Mouse (Mus musculus) heart, postnatal 10 days (tissue): Measurements from ENCODE around the gene Tmem62. TPM values are rescaled to one million over a fixed set of nuclear protein-coding genes. Genes with fewer than 3 reads are reported as not detected.
A peak's percentile ranks its signal among the peaks of the same experiment; 100 is the strongest.
"Not testable (repeated sequence)": the region's sequence is repeated elsewhere in the genome, so short reads cannot be mapped to it uniquely, and the experiment has no call there.

Experiments used
- DNase-seq, 2 experiments: peaks; one replicate each; pipeline ENCODE4 v3.0.0; 2021
- intact Hi-C: fragments of 180-260 bp; cut with DNase I; formaldehyde crosslinking; loops from one replicate; pipeline ENCODE4 v1.15.1; 2025
- total RNA-seq, 2 experiments: library from RNA; stranded (reverse); gene quantifications; 2 replicates each; pipeline ENCODE4 v1.2.3; 2021

Gene Tmem62
- total RNA-seq, result 1 to 10 TPM; 3.3 to 5.0 TPM

- DNase-seq, result peak; percentile 74 to 77
- intact Hi-C loops, result loop anchor here (5.0 kb wide), 1 partner anchor 125 kb away; no protein-coding TSS in a partner anchor
Observed at GRCm38 (mm10) chr2:120976990-120977925, at the start of gene Tmem62. TSS of gene Tmem62 (plus strand) at chr2:120977017.

DNA sequence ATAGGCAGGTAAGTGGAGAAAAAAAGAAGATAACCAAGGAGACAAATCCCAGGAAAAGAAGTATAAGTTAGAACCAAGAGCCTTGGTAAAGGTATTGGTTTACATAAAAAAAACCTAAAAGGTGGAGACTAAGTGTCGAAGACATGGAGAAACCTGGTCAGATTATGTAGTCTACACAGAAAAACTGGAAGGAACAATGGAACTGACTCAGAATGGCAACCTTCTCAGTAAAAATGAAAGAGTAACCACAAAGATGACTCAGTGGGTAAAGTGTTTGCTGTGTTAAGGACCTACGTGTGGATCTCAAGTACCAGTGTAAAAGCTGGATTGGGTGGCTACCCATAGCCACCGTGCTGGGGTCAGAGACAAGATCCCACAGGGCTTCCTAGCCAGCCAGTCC is 43.8 kb upstream of the Tmem62 start:
- DNase-seq, result no peak
- intact Hi-C loops, result no loop called here

GRCm38 (mm10) chr2:120951208-120951607 is 25.6 kb upstream of the Tmem62 start:
- intact Hi-C loops, result no loop called here
- DNase-seq, result no peak

DNA sequence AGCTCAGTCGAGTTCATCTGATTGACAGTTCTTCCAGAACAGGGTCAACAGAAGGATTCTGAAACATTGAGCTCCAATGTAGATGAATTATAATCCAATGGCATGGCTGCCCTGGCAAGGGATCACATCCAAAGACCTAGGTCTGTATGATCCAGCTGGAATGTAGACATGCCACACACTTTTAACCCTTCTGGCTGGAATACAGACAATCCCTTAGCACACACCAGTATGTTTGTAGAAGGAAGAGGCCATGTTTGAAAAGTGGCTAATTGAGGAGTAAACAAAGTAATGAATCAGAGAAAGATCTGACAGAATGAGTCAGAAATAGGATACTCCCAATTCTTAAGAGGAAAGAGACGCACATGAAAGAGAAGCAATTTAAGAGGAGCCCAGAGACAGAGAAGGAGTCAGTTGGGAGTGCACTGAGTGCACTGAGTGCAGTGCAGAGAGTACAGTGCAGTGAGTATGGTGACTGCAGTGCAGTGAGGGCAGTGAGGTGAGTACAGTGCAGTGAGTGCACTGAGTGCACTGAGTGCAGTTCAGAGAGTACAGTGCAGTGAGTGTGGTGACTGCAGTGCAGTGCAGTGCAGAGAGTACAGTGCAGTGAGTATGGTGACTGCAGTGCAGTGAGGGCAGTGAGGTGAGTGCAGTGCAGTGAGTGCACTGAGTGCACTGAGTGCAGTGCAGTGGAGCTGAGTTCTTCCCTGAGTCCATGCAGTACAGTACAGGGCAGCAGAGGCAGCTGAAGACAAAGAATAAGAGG is 24.5 kb upstream of the Tmem62 start:
- DNase-seq, result no peak
- intact Hi-C loops, result no loop called here

GRCm38 (mm10) chr2:120959363-120959762 is 17.5 kb upstream of the Tmem62 start:
- intact Hi-C loops, result no loop called here
- no peak for DNase-seq

DNA sequence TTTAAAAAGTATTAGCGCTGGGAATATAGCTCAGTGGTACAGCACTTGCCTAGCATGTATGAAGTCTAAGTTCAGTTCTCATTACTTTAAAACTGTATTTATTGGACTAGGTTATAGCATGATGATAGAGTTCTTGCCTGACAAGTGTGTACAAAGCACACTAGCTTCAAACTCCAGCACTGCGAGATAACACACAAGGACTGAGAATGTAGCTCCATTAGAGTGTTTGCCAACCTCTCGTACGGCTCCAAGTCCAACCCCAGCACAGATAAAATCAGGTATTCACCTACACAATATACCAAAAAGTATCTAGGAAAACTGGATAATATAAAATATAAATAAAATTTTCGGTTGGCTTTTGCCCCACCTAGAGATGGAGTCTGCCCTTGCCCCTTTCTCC is 17.0 kb upstream of the Tmem62 start:
- intact Hi-C loops, result no loop called here
- DNase-seq, result no peak

GRCm38 (mm10) chr2:120960261-120960660 is 16.6 kb upstream of the Tmem62 start:
- intact Hi-C loops, result no loop called here
- DNase-seq, result no peak

GRCm38 (mm10) chr2:120963110-120963509 is 13.7 kb upstream of the Tmem62 start:
- DNase-seq, result no peak
- intact Hi-C loops, result no loop called here

GRCm38 (mm10) chr2:120965486-120965885 is 11.3 kb upstream of the Tmem62 start:
- no peak for DNase-seq
- intact Hi-C loops, result no loop called here

- intact Hi-C loops, result loop anchor here (5.0 kb wide), 1 partner anchor 37 kb away; the partner anchor contains the start of gene Ccndbp1
Observed at GRCm38 (mm10) chr2:120970045-120970539, 6.7 kb upstream of the Tmem62 start.

DNA sequence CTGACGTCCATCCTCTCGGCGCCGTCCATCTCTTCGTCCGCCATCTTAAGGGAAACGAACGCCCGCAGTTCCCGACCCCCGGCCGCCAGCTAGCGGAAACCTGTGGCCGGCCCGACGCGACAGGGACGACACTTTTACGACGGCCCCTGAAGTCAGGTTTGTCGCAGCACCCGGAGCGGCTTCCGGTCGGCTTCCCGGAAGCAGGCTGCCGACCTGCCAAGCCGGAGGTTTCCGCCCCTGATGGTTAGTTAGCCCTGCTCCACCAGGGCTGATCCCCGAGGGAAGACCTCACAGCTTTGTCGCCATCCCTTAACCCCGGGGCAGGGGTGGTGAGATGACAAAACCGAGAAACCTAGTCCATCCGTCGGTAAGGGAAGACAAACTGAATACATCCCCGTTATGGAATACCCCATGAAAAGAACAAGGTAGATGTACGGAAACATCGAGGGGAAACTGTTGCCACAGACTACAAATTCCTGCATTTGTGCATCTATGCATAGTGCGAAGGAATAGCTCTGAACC is 6.2 kb upstream of the Tmem62 start, which contains the start of gene Ubr1:
TSS of gene Ubr1 (minus strand) at position 157 of the 522 bp plus-strand sequence.
- intact Hi-C loops, result loop anchor here (5.0 kb wide), 1 partner anchor 37 kb away; the partner anchor contains the start of gene Ccndbp1

More at GRCm38 (mm10) chr2:120970045-120970539, 6.7 kb upstream of the Tmem62 start:
- DNase-seq, result no peak

GRCm38 (mm10) chr2:120971766-120972165 is 5.1 kb upstream of the Tmem62 start:
- intact Hi-C loops, result loop anchor here (5.0 kb wide), 1 partner anchor 36 kb away; the partner anchor contains the start of gene Ccndbp1
- no peak for DNase-seq

More for the DNA sequence above, 6.2 kb upstream of the Tmem62 start, which contains the start of gene Ubr1:
- peak; percentile 91 to 92 for DNase-seq

DNA sequence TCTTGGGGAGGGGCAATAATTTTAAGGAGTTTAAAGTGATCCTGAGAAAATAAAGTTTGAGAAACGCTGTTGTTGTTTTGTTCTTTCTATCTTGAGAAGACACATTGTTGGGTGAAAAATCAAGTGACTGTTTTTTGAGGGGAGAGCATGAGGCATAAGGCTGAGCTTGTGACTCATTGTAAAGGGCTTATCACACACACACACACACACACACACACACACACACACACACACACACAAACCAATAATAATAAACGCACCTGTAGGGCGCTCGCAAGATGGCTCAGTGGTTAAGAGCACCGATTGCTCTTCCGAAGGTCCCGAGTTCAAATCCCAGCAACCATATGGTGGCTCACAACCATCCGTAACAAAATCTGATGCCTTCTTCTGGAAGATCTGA is 4.6 kb upstream of the Tmem62 start:
- DNase-seq, result not testable (repeated sequence)

GRCm38 (mm10) chr2:120972964-120973363 is 3.9 kb upstream of the Tmem62 start:
- intact Hi-C loops, result loop anchor here (5.0 kb wide), 1 partner anchor 34 kb away; the partner anchor contains the start of gene Ccndbp1
- no peak for DNase-seq

More for the DNA sequence above, 4.6 kb upstream of the Tmem62 start:
- intact Hi-C loops, result loop anchor here (5.0 kb wide), 1 partner anchor 35 kb away; the partner anchor contains the start of gene Ccndbp1

DNA sequence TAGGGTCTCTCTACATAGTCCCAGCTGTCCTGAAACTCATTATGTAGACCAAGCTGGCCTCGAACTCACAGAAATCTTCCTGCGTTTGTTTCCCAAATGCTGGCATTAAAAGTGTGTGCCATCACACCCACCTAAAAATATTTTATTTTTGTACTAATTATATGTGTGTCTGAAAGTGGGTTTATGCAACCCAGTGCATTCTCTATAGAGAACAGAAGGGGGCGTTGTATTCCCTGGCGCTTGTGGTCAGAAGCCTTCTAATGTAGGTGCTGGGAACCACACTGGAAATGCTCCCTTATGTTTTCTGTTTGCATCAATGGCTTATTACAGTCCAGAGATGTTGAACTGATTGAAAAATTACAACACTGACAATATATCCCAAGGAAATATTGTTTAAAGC is 509 bp upstream of the Tmem62 start:
- peak in 1 of 2 experiments; percentile 30 for DNase-seq
- intact Hi-C loops, result loop anchor here (5.0 kb wide), 1 partner anchor 126 kb away; no protein-coding TSS in a partner anchor

- no peak for DNase-seq
- intact Hi-C loops, result loop anchor here (5.0 kb wide), 1 partner anchor 124 kb away; no protein-coding TSS in a partner anchor
Observed at GRCm38 (mm10) chr2:120977926-120978692, 1.3 kb downstream of the Tmem62 start.

DNA sequence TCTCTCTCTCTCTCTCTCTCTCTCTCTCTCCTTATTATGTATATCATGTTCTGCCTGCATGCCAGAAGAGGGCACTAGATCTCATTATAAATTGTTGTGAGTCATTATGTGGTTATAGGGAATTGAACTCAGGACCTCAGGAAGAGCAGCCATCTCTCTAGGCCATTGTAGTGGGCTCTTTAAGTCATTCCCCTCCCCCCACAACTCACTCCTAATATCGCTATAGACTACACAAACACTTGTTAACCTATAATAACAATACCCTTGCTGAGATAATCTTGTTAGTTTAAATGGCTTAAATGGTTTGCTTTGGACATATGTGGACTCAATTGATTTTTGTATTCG is 1.8 kb downstream of the Tmem62 start:
- intact Hi-C loops, result loop anchor here (5.0 kb wide), 1 partner anchor 124 kb away; no protein-coding TSS in a partner anchor
- no peak for DNase-seq

GRCm38 (mm10) chr2:120979819-120980218 is 3.0 kb downstream of the Tmem62 start:
- no peak for DNase-seq
- intact Hi-C loops, result loop anchor here (5.0 kb wide), 1 partner anchor 122 kb away; no protein-coding TSS in a partner anchor

- intact Hi-C loops, result no loop called here
- no peak for DNase-seq
Observed at GRCm38 (mm10) chr2:120980861-120981260, 4.0 kb downstream of the Tmem62 start.
